Mouse (Mus musculus): ENCODE measurements around the gene Trim44. TPM values are rescaled to one million over a fixed set of nuclear protein-coding genes. Genes with fewer than 3 reads are reported as not detected.

Trim44 gene
- polyA plus RNA-seq, 1 experiment, result 16.5 TPM

- no peak overlapping the region for H3K4me3 ChIP-seq
- no peak overlapping the region for H3K4me2 ChIP-seq (ENCODE audit: low read depth)
- H3ac ChIP-seq (ENCODE audit: control insufficient read depth, insufficient read length), result no peak overlapping the region
- no peak for TF ChIP-seq CEBPB (IDR thresholded peaks at IDR 0.05; ENCODE audit: insufficient read depth, poor library complexity, severe bottlenecking)
- TF ChIP-seq POLR2A (IDR thresholded peaks at IDR 0.05; ENCODE audit: insufficient read length, low read depth), result no peak
- TF ChIP-seq USF1 (IDR thresholded peaks at IDR 0.05; ENCODE audit: low read depth), result no peak
- no peak for TF ChIP-seq MYOG (IDR thresholded peaks at IDR 0.05; ENCODE audit: control insufficient read depth in 1 of 3, insufficient read depth in 1 of 3, insufficient read length in 2 of 3, low read depth in 2 of 3)
- no peak for TF ChIP-seq TCF3 (IDR thresholded peaks at IDR 0.05; ENCODE audit: insufficient read length, low read depth)
- H3K36me3 ChIP-seq (ENCODE audit: control insufficient read depth, insufficient read depth), result no peaks in the 10 kb centered on the region
- H3K79me2 ChIP-seq (ENCODE audit: control insufficient read depth, insufficient read depth), result no peaks in the 10 kb centered on the region
- H3K27me3 ChIP-seq (ENCODE audit: control insufficient read depth, insufficient read depth, insufficient read length), result peaks cover 34% of the 10 kb centered on the region
These were observed 20.3 kb upstream of the Trim44 start for GRCm38 (mm10) chr2:102427974-102428373.

GRCm38 (mm10) chr2:102426434-102426833 is 18.8 kb upstream of the Trim44 start:
- TF ChIP-seq USF1 (IDR thresholded peaks at IDR 0.05; ENCODE audit: low read depth) (no peak), E2F4 (IDR thresholded peaks at IDR 0.05; ENCODE audit: insufficient read depth) (no peak), POLR2A (IDR thresholded peaks at IDR 0.05; ENCODE audit: insufficient read length, low read depth) (no peak), MYOD1 (IDR thresholded peaks at IDR 0.05; ENCODE audit: control insufficient read depth in 1 of 3, insufficient read length in 2 of 3, low read depth in 2 of 3) (no peak), MYOG (IDR thresholded peaks at IDR 0.05; ENCODE audit: control insufficient read depth in 1 of 3, insufficient read depth in 1 of 3, insufficient read length in 2 of 3, low read depth in 2 of 3) (no peak), TCF3 (IDR thresholded peaks at IDR 0.05; ENCODE audit: insufficient read length, low read depth) (no peak), TCF12 (IDR thresholded peaks at IDR 0.05; ENCODE audit: insufficient read depth, poor library complexity, severe bottlenecking) (no peak), CEBPB (IDR thresholded peaks at IDR 0.05; ENCODE audit: insufficient read depth, poor library complexity, severe bottlenecking) (no peak), POLR2AphosphoS2 (IDR thresholded peaks at IDR 0.05; ENCODE audit: insufficient read length, low read depth) (no peak), SRF (IDR thresholded peaks at IDR 0.05; ENCODE audit: control insufficient read depth, insufficient read length, low read depth) (no peak), REST (IDR thresholded peaks at IDR 0.05; ENCODE audit: insufficient read depth, insufficient read length) (no peak)
- H3ac ChIP-seq (ENCODE audit: control insufficient read depth, insufficient read length), result no peak overlapping the region
- no peak overlapping the region for H3K4me2 ChIP-seq (ENCODE audit: low read depth)
- H3K79me2 ChIP-seq (ENCODE audit: control insufficient read depth, insufficient read depth), result no peaks in the 10 kb centered on the region
- no peaks in the 10 kb centered on the region for H3K36me3 ChIP-seq (ENCODE audit: control insufficient read depth, insufficient read depth)
- H3K27me3 ChIP-seq (ENCODE audit: control insufficient read depth, insufficient read depth, insufficient read length), result peaks cover 32% of the 10 kb centered on the region
- no peak overlapping the region for H3K4me3 ChIP-seq

DNA sequence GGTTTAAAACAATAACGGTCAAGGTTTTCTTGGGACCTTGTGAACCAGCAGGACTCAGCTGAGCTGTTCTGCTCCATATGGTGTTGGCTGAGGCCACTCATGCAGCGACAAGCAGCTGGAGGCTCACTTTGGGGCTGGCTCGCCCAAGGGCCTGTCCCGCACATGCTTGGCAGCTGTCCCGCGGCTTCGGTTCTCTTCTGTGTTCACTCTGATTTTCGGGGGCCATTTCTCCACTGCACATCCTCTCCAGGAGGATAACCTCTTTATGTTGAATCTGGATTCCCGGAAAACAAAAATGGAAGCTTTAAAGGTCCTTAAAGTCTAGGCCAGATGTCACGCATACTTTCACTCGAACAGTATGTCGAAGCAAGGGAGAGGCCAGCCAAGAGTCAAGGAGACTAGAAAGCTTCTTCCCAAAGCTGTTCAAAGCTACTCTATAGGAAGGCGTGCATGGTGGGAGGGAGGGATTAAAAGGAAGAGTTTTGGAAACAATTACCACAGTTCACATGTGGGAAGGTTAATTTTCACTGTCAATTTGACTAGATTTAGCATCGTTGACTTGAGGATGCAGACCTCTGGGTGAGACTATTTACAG is 8.6 kb upstream of the Trim44 start:
- H3K4me2 ChIP-seq (ENCODE audit: low read depth), result no peak overlapping the region
- no peaks in the 10 kb centered on the region for H3K79me2 ChIP-seq (ENCODE audit: control insufficient read depth, insufficient read depth)
- H3K27me3 ChIP-seq (ENCODE audit: control insufficient read depth, insufficient read depth, insufficient read length), result peaks cover 9% of the 10 kb centered on the region
- no peaks in the 10 kb centered on the region for H3K36me3 ChIP-seq (ENCODE audit: control insufficient read depth, insufficient read depth)
- H3K4me3 ChIP-seq, result no peak overlapping the region
- H3ac ChIP-seq (ENCODE audit: control insufficient read depth, insufficient read length), result no peak overlapping the region
- TF ChIP-seq TCF12 (IDR thresholded peaks at IDR 0.05; ENCODE audit: insufficient read depth, poor library complexity, severe bottlenecking), result no peak
- TF ChIP-seq E2F4 (IDR thresholded peaks at IDR 0.05; ENCODE audit: insufficient read depth), result no peak
- no peak for TF ChIP-seq CEBPB (IDR thresholded peaks at IDR 0.05; ENCODE audit: insufficient read depth, poor library complexity, severe bottlenecking)
- no peak for TF ChIP-seq REST (IDR thresholded peaks at IDR 0.05; ENCODE audit: insufficient read depth, insufficient read length)
- TF ChIP-seq POLR2AphosphoS2 (IDR thresholded peaks at IDR 0.05; ENCODE audit: insufficient read length, low read depth), result no peak
- no peak for TF ChIP-seq USF1 (IDR thresholded peaks at IDR 0.05; ENCODE audit: low read depth)
- no peak for TF ChIP-seq MYOD1 (IDR thresholded peaks at IDR 0.05; ENCODE audit: control insufficient read depth in 1 of 3, insufficient read length in 2 of 3, low read depth in 2 of 3)
- TF ChIP-seq MYOG (IDR thresholded peaks at IDR 0.05; ENCODE audit: control insufficient read depth in 1 of 3, insufficient read depth in 1 of 3, insufficient read length in 2 of 3, low read depth in 2 of 3), result no peak
- TF ChIP-seq MAX (IDR thresholded peaks at IDR 0.05; ENCODE audit: low read depth), result no peak
- no peak for TF ChIP-seq TCF3 (IDR thresholded peaks at IDR 0.05; ENCODE audit: insufficient read length, low read depth)
- no peak for TF ChIP-seq SRF (IDR thresholded peaks at IDR 0.05; ENCODE audit: control insufficient read depth, insufficient read length, low read depth)
- no peak for TF ChIP-seq POLR2A (IDR thresholded peaks at IDR 0.05; ENCODE audit: insufficient read length, low read depth)

DNA sequence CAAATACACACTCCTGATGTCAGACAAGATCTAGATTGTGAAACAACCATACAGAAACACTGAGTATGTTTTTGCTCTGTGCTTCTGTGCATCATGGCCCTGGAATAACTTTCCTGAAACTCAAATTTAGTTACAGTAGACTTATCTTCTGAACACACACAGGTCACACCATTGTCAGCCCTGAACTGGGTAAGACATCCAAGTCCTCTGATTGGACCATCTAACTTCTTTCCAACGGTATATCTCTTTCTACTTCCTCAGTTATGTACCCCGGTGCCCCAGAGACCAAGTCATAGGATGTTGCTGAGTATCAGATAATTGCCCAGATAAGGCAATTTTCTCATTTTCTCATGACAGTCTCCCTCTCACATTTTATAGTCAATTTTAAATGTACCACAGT is 5.1 kb upstream of the Trim44 start:
- Histone ChIP-seq H3ac (ENCODE audit: control insufficient read depth, insufficient read length) (no peak overlapping the region), H3K27me3 (ENCODE audit: control insufficient read depth, insufficient read depth, insufficient read length) (peaks cover 7% of the 10 kb centered on the region), H3K36me3 (ENCODE audit: control insufficient read depth, insufficient read depth) (no peaks in the 10 kb centered on the region), H3K4me3 (no peak overlapping the region), H3K79me2 (ENCODE audit: control insufficient read depth, insufficient read depth) (no peaks in the 10 kb centered on the region), H3K4me2 (ENCODE audit: low read depth) (no peak overlapping the region)
- TF ChIP-seq POLR2AphosphoS2 (IDR thresholded peaks at IDR 0.05; ENCODE audit: insufficient read length, low read depth) (no peak), MYOG (IDR thresholded peaks at IDR 0.05; ENCODE audit: control insufficient read depth in 1 of 3, insufficient read depth in 1 of 3, insufficient read length in 2 of 3, low read depth in 2 of 3) (no peak), REST (IDR thresholded peaks at IDR 0.05; ENCODE audit: insufficient read depth, insufficient read length) (no peak), MYOD1 (IDR thresholded peaks at IDR 0.05; ENCODE audit: control insufficient read depth in 1 of 3, insufficient read length in 2 of 3, low read depth in 2 of 3) (no peak), SRF (IDR thresholded peaks at IDR 0.05; ENCODE audit: control insufficient read depth, insufficient read length, low read depth) (no peak)

DNA sequence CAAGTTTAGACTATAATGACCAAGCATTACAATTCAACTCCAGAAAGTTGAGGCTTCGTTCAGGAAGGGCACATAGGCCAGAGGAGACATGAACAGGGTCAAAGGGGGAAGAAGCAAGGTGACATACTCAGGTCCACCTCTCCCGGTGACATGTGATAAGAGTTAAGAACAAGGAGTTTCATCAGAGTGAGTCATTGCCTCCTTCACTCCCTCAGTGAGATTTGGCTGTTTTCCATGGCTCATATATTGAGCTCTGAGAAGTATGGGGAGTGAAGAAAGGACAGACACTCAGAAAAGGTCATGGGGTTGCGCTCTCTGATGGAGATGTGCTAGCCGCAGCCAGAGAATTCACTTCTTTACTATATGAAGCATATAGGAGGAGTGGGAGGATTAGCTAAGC is 3.0 kb upstream of the Trim44 start:
- Histone ChIP-seq H3K4me3 (no peak overlapping the region), H3K27me3 (ENCODE audit: control insufficient read depth, insufficient read depth, insufficient read length) (peaks cover 5% of the 10 kb centered on the region), H3K36me3 (ENCODE audit: control insufficient read depth, insufficient read depth) (no peaks in the 10 kb centered on the region), H3K79me2 (ENCODE audit: control insufficient read depth, insufficient read depth) (no peaks in the 10 kb centered on the region), H3ac (ENCODE audit: control insufficient read depth, insufficient read length) (no peak overlapping the region), H3K4me2 (ENCODE audit: low read depth) (no peak overlapping the region)
- TF ChIP-seq TCF3 (IDR thresholded peaks at IDR 0.05; ENCODE audit: insufficient read length, low read depth) (no peak), POLR2A (IDR thresholded peaks at IDR 0.05; ENCODE audit: insufficient read length, low read depth) (no peak), SRF (IDR thresholded peaks at IDR 0.05; ENCODE audit: control insufficient read depth, insufficient read length, low read depth) (no peak), E2F4 (IDR thresholded peaks at IDR 0.05; ENCODE audit: insufficient read depth) (no peak), REST (IDR thresholded peaks at IDR 0.05; ENCODE audit: insufficient read depth, insufficient read length) (no peak), TCF12 (IDR thresholded peaks at IDR 0.05; ENCODE audit: insufficient read depth, poor library complexity, severe bottlenecking) (no peak)
